Mouse (Mus musculus) lung, embryonic 16.5 days (tissue): ENCODE data around the gene Ss18l1. TPM values are rescaled to one million over a fixed set of nuclear protein-coding genes. Genes with fewer than 3 reads are reported as not detected.

ENCODE experiments used
- polyA plus RNA-seq: library from polyadenylated mRNA; unstranded; fragments of >200 nt; fragmentation: Nextera tagmentation; extraction: Ambion mirVana; gene quantifications from 2 replicates; pipeline ENCODE4 v1.2.1, GENCODE M21; 2015

The Ss18l1 gene
- polyA plus RNA-seq, 1 experiment from 2014 or later = 4.0 TPM

Other genes starting within 250 kb of the Ss18l1 start
- gene Taf4, start 65.9 kb upstream of the Ss18l1 start, polyA plus RNA-seq = 3.0 and 3.5 TPM in 2 replicates
- gene Lsm14b, start 17.5 kb upstream of the Ss18l1 start, polyA plus RNA-seq = 4.6 and 5.0 TPM in 2 replicates
- 458 and 471 TPM in 2 replicates for gene Psma7, start 76 bp upstream of the Ss18l1 start, polyA plus RNA-seq
- gene Mtg2, start 28.1 kb downstream of the Ss18l1 start, polyA plus RNA-seq = 26.3 and 27.4 TPM in 2 replicates
- not detected in 2 replicates for gene Hrh3, start 62.0 kb downstream of the Ss18l1 start, polyA plus RNA-seq
- gene Osbpl2, start 76.8 kb downstream of the Ss18l1 start, polyA plus RNA-seq = 29.9 and 30.3 TPM in 2 replicates
- 162 and 173 TPM in 2 replicates for gene Adrm1, start 129.0 kb downstream of the Ss18l1 start, polyA plus RNA-seq
- 102 and 112 TPM in 2 replicates for gene Lama5, start 183.3 kb downstream of the Ss18l1 start, polyA plus RNA-seq
- 455 and 526 TPM in 2 replicates for gene Rps21, start 214.9 kb downstream of the Ss18l1 start, polyA plus RNA-seq
- gene Cables2, start 231.0 kb downstream of the Ss18l1 start, polyA plus RNA-seq = 6.3 and 8.4 TPM in 2 replicates
- gene Rbbp8nl, start 247.4 kb downstream of the Ss18l1 start, polyA plus RNA-seq = 2.7 and 2.8 TPM in 2 replicates